Mouse (Mus musculus) embryo, embryonic 9.5 days (tissue): Measurements from ENCODE around the gene Cfap54.

Source experiments
- DNase-seq: peaks from one replicate; pipeline ENCODE4 v3.0.0-alpha.2; 2017; ENCODE audit errors: extremely low spot score

Cfap54 gene

GRCm38 (mm10) chr10:93081133-93081779 lies at the start of gene Cfap54:
TSS of gene Cfap54 (minus strand) at chr10:93081618.
- DNase-seq, result peak; percentile 86

GRCm38 (mm10) chr10:93130456-93130940 lies 49.1 kb upstream of the Cfap54 start:
- no peak for DNase-seq

- no peak for DNase-seq
Observed at GRCm38 (mm10) chr10:93129904-93130455, 48.6 kb upstream of the Cfap54 start.

GRCm38 (mm10) chr10:93129345-93129744 lies 47.9 kb upstream of the Cfap54 start:
- no peak for DNase-seq

GRCm38 (mm10) chr10:93128566-93128965 lies 47.1 kb upstream of the Cfap54 start:
- DNase-seq, result no peak

GRCm38 (mm10) chr10:93126025-93126424 lies 44.6 kb upstream of the Cfap54 start:
- DNase-seq, result no peak

GRCm38 (mm10) chr10:93123957-93124613 lies 42.7 kb upstream of the Cfap54 start:
- no peak for DNase-seq

- DNase-seq, result no peak
Observed at GRCm38 (mm10) chr10:93123310-93123709, 41.9 kb upstream of the Cfap54 start.

- no peak for DNase-seq
Observed at GRCm38 (mm10) chr10:93122399-93123184, 41.2 kb upstream of the Cfap54 start.

- no peak for DNase-seq
Observed at GRCm38 (mm10) chr10:93121262-93121860, 39.9 kb upstream of the Cfap54 start.

- no peak for DNase-seq
Observed at GRCm38 (mm10) chr10:93119809-93120208, 38.4 kb upstream of the Cfap54 start.

GRCm38 (mm10) chr10:93116636-93117035 lies 35.2 kb upstream of the Cfap54 start:
- DNase-seq, result no peak

- no peak for DNase-seq
Observed at GRCm38 (mm10) chr10:93115743-93116142, 34.3 kb upstream of the Cfap54 start.

- no peak for DNase-seq
Observed at GRCm38 (mm10) chr10:93114782-93115181, 33.4 kb upstream of the Cfap54 start.

GRCm38 (mm10) chr10:93113968-93114367 lies 32.5 kb upstream of the Cfap54 start:
- DNase-seq, result no peak

- no peak for DNase-seq
Observed at GRCm38 (mm10) chr10:93112021-93112420, 30.6 kb upstream of the Cfap54 start.

- no peak for DNase-seq
Observed at GRCm38 (mm10) chr10:93111412-93111811, 30.0 kb upstream of the Cfap54 start.

GRCm38 (mm10) chr10:93105358-93105757 lies 23.9 kb upstream of the Cfap54 start:
- DNase-seq, result no peak

GRCm38 (mm10) chr10:93104357-93104756 lies 22.9 kb upstream of the Cfap54 start:
- no peak for DNase-seq

GRCm38 (mm10) chr10:93103676-93104075 lies 22.3 kb upstream of the Cfap54 start:
- no peak for DNase-seq

GRCm38 (mm10) chr10:93102321-93102720 lies 20.9 kb upstream of the Cfap54 start:
- DNase-seq, result no peak
